Mouse (Mus musculus): ENCODE measurements around the gene Entpd2. TPM values are rescaled to one million over a fixed set of nuclear protein-coding genes. Genes with fewer than 3 reads are reported as not detected.

Entpd2 gene
- polyA plus RNA-seq, 1 experiment, result 6.2 TPM

DNA sequence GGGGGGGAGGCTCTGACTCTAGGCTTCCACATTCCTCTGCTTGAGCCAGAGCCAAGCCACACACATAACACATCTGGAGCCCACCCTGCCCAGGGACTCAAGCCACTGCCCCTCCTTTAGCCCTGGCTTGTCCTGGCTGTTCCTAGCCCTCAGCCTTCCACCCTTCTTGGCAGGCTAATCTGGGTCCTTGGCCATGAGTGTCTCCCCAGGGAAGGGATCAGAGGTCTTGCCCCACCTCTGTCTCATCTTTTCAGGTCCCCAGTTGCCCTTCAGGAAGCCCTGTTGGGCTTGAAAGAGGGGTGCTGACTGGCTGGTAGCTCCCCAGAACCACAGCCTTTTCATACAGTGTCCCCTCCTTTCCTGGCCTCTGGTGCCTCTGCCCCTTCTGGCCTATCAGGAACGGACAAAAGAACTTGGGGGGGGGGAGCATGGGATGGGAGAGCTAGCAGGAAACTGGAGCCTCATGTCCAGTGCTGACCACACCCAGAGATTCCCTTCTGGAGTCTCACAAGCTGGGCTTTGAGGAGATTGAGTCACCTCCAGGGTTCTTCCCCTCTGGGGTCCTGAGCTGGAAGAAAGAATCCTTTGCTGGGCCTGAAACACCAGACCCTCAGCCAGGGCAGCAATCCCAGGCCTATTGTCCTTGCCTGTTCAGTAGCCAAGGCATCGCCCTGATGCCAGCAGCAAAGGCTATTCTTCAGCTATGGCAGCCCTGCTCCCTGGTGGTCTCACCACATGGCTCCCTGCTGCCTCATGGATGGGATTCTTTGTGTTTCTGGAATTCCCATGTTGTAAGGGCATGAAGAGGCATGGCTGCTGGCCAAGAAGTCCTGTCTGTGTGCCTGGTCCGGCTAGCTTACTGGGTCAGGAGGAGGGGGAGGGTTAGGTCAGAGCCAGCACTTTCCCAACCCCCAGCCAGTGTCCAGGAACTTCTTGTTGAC lies 1.1 kb upstream of the Entpd2 start:
- no peaks in the 10 kb centered on the region for H3K36me3 ChIP-seq (ENCODE audit: control insufficient read depth, insufficient read depth, low read length)
- TF ChIP-seq POLR2A (IDR thresholded peaks at IDR 0.05; ENCODE audit: control insufficient read depth, low read depth, low read length) (no peak), CTCF (IDR thresholded peaks at IDR 0.05; ENCODE audit: control insufficient read depth, insufficient read depth, insufficient replicate concordance, low read depth, low read length) (no peak)
- H3K27ac ChIP-seq (ENCODE audit: control insufficient read depth, insufficient read depth, low read depth, low read length), result no peak overlapping the region
- H3K27me3 ChIP-seq (ENCODE audit: control insufficient read depth, insufficient read depth, low read length), result no peaks in the 10 kb centered on the region
- peaks cover 10% of the 10 kb centered on the region for H3K4me1 ChIP-seq (ENCODE audit: control insufficient read depth, insufficient read depth, low read length)
- no peak overlapping the region for H3K4me3 ChIP-seq (ENCODE audit: control insufficient read depth, low read depth, low read length)

DNA sequence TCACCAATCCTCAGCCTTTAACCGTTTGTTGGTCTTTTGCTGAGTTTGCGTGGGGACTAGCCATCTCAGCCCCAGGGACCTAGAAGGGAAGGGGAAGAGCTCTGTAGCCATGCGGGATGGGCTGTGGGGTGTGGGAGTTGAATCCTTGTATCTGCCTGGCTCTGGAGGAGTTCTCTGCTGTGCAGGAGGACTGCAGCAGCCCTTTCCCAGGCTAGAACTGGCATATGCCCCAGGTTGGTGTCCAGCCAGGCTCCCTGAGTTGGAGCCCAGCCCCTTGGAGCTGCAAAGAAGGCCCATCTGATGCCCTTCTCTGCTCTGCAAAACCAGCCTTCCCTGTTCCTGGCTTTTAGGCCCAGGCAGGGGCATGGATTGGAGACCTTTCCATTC lies 916 bp downstream of the Entpd2 start:
- Histone ChIP-seq H3K27me3 (ENCODE audit: control insufficient read depth, insufficient read depth, low read length) (no peaks in the 10 kb centered on the region), H3K4me3 (ENCODE audit: control insufficient read depth, low read depth, low read length) (peak overlapping the region; percentile 67), H3K27ac (ENCODE audit: control insufficient read depth, insufficient read depth, low read depth, low read length) (no peak overlapping the region), H3K4me1 (ENCODE audit: control insufficient read depth, insufficient read depth, low read length) (peaks cover 10% of the 10 kb centered on the region), H3K36me3 (ENCODE audit: control insufficient read depth, insufficient read depth, low read length) (no peaks in the 10 kb centered on the region)
- TF ChIP-seq CTCF (IDR thresholded peaks at IDR 0.05; ENCODE audit: control insufficient read depth, insufficient read depth, insufficient replicate concordance, low read depth, low read length) (no peak), POLR2A (IDR thresholded peaks at IDR 0.05; ENCODE audit: control insufficient read depth, low read depth, low read length) (no peak)

DNA sequence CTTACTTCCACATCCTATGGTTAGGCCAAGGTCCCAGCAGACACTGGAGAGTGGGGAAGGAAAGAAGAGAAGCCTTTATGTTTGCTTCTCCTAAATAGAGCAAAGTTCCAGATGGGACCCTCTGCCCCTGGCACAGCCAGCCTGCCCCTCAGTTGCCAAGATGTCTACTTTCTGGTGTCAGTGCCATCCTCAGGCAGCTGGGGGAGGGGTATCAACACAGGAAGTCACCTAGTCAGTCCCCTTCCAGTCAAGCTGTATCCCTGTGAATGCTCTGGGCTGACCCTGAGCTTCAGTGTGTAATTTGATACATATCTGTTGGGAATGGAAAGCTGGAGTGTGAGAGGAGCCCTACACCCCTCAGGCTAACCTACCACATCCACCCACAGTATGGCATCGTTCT lies 1.3 kb downstream of the Entpd2 start:
- Histone ChIP-seq H3K4me1 (ENCODE audit: control insufficient read depth, insufficient read depth, low read length) (peaks cover 10% of the 10 kb centered on the region), H3K36me3 (ENCODE audit: control insufficient read depth, insufficient read depth, low read length) (no peaks in the 10 kb centered on the region), H3K4me3 (ENCODE audit: control insufficient read depth, low read depth, low read length) (no peak overlapping the region), H3K27ac (ENCODE audit: control insufficient read depth, insufficient read depth, low read depth, low read length) (no peak overlapping the region), H3K27me3 (ENCODE audit: control insufficient read depth, insufficient read depth, low read length) (no peaks in the 10 kb centered on the region)
- TF ChIP-seq CTCF (IDR thresholded peaks at IDR 0.05; ENCODE audit: control insufficient read depth, insufficient read depth, insufficient replicate concordance, low read depth, low read length) (no peak), POLR2A (IDR thresholded peaks at IDR 0.05; ENCODE audit: control insufficient read depth, low read depth, low read length) (no peak)

DNA sequence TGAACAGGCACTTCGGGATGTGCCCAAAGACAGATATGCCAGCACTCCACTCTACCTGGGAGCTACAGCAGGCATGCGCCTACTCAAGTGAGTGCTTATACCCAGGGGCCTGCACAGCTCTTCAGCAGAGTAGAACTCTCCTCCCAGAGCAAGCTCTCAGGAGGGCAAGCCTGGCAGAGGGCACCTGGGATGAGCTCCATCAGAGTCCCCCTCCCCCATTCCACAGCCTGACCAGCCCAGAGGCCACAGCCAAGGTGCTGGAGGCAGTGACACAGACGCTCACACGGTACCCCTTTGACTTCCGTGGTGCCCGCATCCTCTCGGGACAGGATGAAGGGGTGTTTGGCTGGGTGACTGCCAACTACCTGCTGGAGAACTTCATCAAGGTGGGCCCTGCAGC lies 2.4 kb downstream of the Entpd2 start:
- H3K4me1 ChIP-seq (ENCODE audit: control insufficient read depth, insufficient read depth, low read length), result peaks cover 15% of the 10 kb centered on the region
- TF ChIP-seq CTCF (IDR thresholded peaks at IDR 0.05; ENCODE audit: control insufficient read depth, insufficient read depth, insufficient replicate concordance, low read depth, low read length) (no peak), POLR2A (IDR thresholded peaks at IDR 0.05; ENCODE audit: control insufficient read depth, low read depth, low read length) (no peak)
- H3K27ac ChIP-seq (ENCODE audit: control insufficient read depth, insufficient read depth, low read depth, low read length), result no peak overlapping the region
- H3K4me3 ChIP-seq (ENCODE audit: control insufficient read depth, low read depth, low read length), result no peak overlapping the region
- H3K36me3 ChIP-seq (ENCODE audit: control insufficient read depth, insufficient read depth, low read length), result no peaks in the 10 kb centered on the region
- no peaks in the 10 kb centered on the region for H3K27me3 ChIP-seq (ENCODE audit: control insufficient read depth, insufficient read depth, low read length)

DNA sequence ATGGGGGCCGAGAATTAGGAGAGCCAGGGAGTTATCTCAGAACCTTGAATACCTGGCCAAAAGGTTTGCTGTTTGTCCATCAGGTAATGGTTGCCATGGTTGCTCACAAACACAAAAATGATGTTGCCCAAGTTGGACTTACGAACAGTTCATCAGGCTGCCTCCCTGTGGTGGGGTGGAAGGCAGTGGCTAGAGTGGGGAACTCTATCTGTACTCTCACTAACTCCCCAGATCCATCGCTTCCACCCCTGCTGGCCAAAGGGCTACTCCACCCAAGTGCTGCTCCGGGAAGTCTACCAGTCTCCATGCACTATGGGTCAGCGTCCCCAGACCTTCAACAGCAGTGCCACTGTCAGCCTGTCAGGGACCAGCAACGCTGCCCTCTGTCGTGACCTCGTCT lies 3.4 kb downstream of the Entpd2 start, which contains the start of gene Npdc1:
TSS of gene Npdc1 (plus strand) at position 301 of the 400 bp plus-strand sequence.
- no peak for TF ChIP-seq CTCF (IDR thresholded peaks at IDR 0.05; ENCODE audit: control insufficient read depth, insufficient read depth, insufficient replicate concordance, low read depth, low read length)
- TF ChIP-seq POLR2A (IDR thresholded peaks at IDR 0.05; ENCODE audit: control insufficient read depth, low read depth, low read length), result no peak
- no peak within 1 kb of the TSS for H3K27ac ChIP-seq (ENCODE audit: control insufficient read depth, insufficient read depth, low read depth, low read length)
- no peaks in the 10 kb centered on the region for H3K27me3 ChIP-seq (ENCODE audit: control insufficient read depth, insufficient read depth, low read length)
- H3K36me3 ChIP-seq (ENCODE audit: control insufficient read depth, insufficient read depth, low read length), result no peaks in the 10 kb centered on the region
- no peak within 1 kb of the TSS for H3K4me3 ChIP-seq (ENCODE audit: control insufficient read depth, low read depth, low read length)
- peaks cover 18% of the 10 kb centered on the region for H3K4me1 ChIP-seq (ENCODE audit: control insufficient read depth, insufficient read depth, low read length)

DNA sequence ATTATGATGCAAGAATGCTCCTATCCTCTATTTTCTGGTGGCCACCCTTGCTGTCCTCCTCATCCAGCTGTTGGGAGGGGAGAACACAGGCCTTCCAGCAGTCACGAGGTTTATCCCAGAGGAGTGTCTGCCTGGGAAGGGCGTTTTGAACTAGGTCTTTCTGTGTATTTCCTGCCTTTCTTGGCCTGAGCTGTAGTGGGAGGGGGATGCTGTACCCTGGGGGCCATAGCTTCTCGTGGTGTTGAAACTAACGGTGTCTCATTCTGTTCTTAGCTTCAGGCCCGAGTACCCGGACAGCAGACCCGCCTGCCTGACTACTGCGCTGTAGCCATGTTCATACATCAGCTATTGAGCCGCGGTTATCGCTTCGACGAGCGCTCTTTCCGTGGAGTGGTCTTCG lies 4.6 kb downstream of the Entpd2 start:
- Histone ChIP-seq H3K27ac (ENCODE audit: control insufficient read depth, insufficient read depth, low read depth, low read length) (no peak overlapping the region), H3K27me3 (ENCODE audit: control insufficient read depth, insufficient read depth, low read length) (no peaks in the 10 kb centered on the region), H3K36me3 (ENCODE audit: control insufficient read depth, insufficient read depth, low read length) (no peaks in the 10 kb centered on the region), H3K4me1 (ENCODE audit: control insufficient read depth, insufficient read depth, low read length) (peaks cover 18% of the 10 kb centered on the region), H3K4me3 (ENCODE audit: control insufficient read depth, low read depth, low read length) (peak overlapping the region; percentile 33)
- TF ChIP-seq POLR2A (IDR thresholded peaks at IDR 0.05; ENCODE audit: control insufficient read depth, low read depth, low read length) (no peak), CTCF (IDR thresholded peaks at IDR 0.05; ENCODE audit: control insufficient read depth, insufficient read depth, insufficient replicate concordance, low read depth, low read length) (no peak)

DNA sequence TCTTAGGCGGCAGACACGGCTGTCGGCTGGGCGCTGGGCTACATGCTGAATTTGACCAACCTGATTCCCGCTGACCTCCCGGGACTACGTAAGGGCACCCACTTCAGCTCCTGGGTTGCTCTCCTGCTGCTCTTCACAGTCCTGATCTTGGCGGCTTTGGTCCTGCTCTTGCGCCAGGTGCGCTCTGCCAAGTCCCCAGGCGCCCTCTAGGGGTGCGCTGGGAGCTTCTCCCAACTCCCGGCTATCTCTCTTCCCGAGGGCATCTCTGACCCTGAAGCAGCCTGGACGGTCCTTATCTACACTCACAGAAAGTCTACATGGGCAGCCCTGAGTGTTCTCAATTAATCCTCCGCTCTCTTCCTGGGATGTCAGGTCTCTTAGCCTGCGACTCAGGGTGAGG lies 5.1 kb downstream of the Entpd2 start:
- H3K4me3 ChIP-seq (ENCODE audit: control insufficient read depth, low read depth, low read length), result peak overlapping the region; percentile 33
- no peak overlapping the region for H3K27ac ChIP-seq (ENCODE audit: control insufficient read depth, insufficient read depth, low read depth, low read length)
- H3K27me3 ChIP-seq (ENCODE audit: control insufficient read depth, insufficient read depth, low read length), result no peaks in the 10 kb centered on the region
- H3K36me3 ChIP-seq (ENCODE audit: control insufficient read depth, insufficient read depth, low read length), result no peaks in the 10 kb centered on the region
- peaks cover 15% of the 10 kb centered on the region for H3K4me1 ChIP-seq (ENCODE audit: control insufficient read depth, insufficient read depth, low read length)
- TF ChIP-seq POLR2A (IDR thresholded peaks at IDR 0.05; ENCODE audit: control insufficient read depth, low read depth, low read length) (no peak), CTCF (IDR thresholded peaks at IDR 0.05; ENCODE audit: control insufficient read depth, insufficient read depth, insufficient replicate concordance, low read depth, low read length) (peak; percentile 37; the same call in 1 of the 2 replicates)
